Mouse (Mus musculus) thymus, postnatal 4 days (tissue): ENCODE measurements around the gene Iffo1.

ENCODE experiments used
- DNase-seq: peaks from one replicate; pipeline ENCODE4 v3.0.0; 2021

Gene Iffo1

DNA sequence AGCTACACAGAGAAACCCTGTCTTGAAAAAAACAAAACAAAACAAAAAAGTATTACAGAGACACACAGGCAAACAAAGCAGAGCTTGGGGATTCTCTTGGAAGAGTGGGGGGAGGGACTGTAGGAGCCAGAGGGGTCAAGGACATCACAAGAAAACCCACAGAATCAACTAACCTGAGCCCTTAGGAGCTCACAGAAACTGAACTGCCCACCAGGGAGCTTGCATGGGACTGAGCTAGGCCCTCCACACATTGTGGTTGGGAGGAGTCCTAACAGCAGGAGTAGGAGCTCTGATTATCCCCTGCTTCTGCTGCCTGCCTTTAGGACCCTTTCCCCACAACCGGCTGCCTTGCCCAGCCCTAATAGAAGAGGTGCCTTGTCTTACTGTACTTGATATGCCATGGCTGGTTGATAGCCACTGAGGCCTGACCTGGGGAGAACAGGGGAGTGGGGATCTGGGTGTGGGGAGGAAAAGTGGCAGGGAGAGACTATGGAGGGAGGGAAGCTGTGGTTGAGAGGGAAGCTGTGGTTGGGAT is 50.6 kb downstream of the Iffo1 start:
- DNase-seq: no peak

DNA sequence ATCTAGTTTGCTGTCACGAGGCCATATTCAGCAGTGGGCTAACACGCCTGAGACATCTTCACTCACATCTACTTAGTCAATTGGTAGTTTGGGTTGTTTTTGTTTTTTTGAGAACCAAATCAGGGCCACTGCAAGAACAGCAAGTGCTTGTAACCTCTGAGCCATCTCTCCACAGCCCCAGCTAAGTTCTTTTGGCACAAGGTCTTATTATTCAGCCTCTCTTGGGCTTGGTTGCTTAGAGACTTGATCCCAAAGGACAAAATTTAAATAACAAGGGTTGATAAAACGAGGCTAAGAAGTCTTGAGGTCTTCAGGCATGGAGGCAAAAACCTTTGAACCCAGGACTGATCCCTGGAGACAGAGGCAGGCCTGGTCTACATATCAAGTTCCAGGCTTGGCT is 51.3 kb downstream of the Iffo1 start:
- no peak for DNase-seq

DNA sequence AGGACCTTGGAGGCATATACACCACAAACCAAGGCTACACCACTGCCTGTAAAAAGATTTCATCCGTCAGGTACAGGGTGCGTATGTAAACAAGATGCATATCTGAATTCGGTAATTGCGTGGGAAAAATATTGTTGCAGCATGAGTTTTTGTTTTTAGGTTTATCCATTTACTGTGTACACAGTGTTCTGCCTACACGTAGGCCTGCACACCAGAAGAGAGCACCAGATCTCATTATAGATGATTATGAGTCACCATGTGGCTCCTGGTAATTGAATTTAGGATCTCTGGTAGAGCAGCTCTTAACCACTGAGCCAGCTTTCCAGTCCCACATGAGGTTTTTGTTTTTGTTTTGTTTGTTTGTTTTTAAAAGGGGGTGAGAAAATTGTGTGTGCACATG is 52.1 kb downstream of the Iffo1 start:
- no peak for DNase-seq

DNA sequence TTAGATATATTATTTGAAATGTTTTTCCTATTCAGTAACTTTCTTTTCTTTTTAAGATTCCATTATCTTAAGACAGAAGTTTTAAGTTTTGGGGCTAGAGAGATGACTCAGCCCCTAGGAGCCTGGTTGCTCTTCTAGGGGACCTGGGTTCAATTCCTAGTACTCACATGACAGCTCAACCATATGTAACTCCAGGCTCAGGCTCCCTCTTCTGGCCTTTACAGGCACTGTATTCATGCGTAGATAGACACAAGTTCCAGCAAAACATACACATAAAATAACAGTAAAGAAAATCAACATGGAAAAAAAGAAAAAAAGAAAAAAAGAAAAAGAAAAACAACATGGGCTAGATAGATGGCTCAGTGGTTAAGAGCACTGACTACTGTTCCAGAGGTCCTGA is 65.4 kb downstream of the Iffo1 start:
- no peak for DNase-seq
